Mouse (Mus musculus) layer of hippocampus, adult 18-20 months (tissue): ENCODE measurements at regions not wholly inside any gene's neighbourhood (a gene's known extent, or its start where the extent isn't known, plus 50 kb on each side); places are given as distances from the start of the nearest gene placed in this dataset.

ENCODE experiments used
- DNase-seq, 2 experiments: peaks; one replicate each; pipeline ENCODE4 v3.0.0; 2022; ENCODE audit warnings: low spot score in 2 of 2

GRCm38 (mm10) chr7:123059718-123060337, 63.9 kb upstream of the Tnrc6a start:
- DNase-seq: no peak

GRCm38 (mm10) chr7:123063264-123064011, 60.2 kb upstream of the Tnrc6a start:
- no peak for DNase-seq

GRCm38 (mm10) chr7:123065951-123066351, 57.7 kb upstream of the Tnrc6a start:
- DNase-seq: peak; percentile 80 to 92

GRCm38 (mm10) chr7:123067396-123067795, 56.3 kb upstream of the Tnrc6a start:
- DNase-seq: no peak

GRCm38 (mm10) chr7:123068241-123068640, 55.4 kb upstream of the Tnrc6a start:
- no peak for DNase-seq

GRCm38 (mm10) chr7:123068715-123069273, 54.9 kb upstream of the Tnrc6a start:
- peak in 1 of 2 experiments; percentile 33 for DNase-seq

GRCm38 (mm10) chr7:123069280-123069679, 54.4 kb upstream of the Tnrc6a start:
- DNase-seq: no peak

- DNase-seq: no peak
These were observed 52.8 kb upstream of the Tnrc6a start for GRCm38 (mm10) chr7:123070861-123071260.
